Mouse (Mus musculus) ovary, postnatal 14 days (tissue): Measurements from ENCODE around the gene B3gnt2.

Source experiments
- DNase-seq: peaks from one replicate; pipeline ENCODE4 v3.0.0; 2022; ENCODE audit warnings: low spot score

The B3gnt2 gene

DNA sequence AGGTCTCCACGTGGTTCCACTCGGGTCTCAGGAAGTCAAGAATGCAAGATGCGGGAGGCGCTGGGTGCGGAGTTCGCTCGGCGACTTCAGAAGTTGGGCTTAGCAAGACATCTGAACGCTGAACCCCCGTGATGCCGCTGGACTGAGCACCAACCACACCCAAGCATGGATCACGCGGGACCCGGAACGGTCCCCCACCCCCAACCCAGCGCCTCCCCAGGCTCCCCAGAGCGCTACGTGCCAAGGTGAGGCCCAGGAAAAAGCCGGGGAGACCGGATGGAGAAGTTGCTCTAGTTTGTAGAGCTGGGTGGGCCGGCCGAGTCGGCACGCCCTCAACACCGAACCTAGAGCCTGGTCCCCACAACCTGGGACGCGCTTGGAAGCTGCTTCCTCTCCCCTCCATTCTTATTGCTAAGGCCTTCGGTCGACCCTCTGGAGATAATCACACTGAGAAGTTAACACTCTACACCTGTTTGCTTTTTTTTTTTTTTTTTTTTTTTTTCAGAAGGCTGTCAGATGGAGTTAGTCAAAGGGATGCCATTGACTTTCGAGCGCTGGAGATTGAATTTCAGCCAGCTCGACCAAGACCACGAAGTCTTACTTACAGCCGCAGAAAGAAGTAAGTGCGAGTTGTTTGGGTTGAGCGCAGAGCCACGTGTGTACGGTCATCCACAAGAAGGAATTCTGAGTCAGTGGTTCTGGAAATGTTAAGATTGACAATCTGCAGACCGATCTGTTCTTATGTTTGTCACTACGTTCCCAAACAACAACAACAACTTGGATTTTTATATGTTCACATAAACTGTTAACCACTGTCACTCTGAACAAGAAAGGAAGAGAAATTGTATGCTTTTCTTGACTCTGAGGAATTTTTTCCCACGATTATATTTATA is at the start of gene B3gnt2:
Gene B3gnt2, minus strand, starts transcription at position 627 of the 893 bp plus-strand sequence.
- DNase-seq, result no peak

DNA sequence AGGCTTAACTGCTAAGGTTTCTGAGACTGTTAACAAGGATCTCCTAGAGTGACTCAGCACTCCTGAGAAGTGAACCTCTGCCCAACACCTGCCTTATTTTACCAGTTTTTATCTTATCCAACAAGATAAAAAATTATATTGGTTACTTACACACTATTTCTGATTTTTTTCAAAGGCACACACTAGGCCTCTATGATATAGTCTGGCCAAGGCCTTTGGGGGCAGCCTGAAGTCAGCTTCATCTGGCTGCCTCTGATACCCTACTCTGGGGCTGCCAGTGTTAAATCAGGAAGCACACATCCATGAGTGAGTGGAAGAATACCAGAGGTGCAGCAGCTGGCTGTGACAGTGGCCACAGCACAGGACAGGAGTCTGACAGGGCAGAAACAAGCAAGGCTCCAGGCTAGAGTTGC is 45.7 kb upstream of the B3gnt2 start:
- DNase-seq, result no peak

DNA sequence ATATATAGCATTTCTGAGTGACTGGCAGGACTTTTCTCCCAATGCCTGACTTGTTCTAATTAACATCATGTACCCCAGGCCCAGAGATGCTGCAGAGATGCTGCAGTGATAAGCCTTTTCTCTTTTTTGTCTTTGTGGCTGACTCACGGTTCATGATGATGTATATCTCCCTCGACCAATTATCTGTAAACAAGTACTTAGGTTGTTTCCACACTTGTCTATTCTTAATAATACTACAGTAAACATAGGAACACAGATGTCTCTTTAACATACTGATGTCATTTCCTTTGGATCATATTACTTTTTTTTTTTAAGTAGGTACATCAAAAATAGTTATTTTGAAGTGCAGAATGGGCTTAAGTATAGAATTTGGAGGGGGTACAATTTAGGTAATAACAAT is 42.2 kb upstream of the B3gnt2 start:
- no peak for DNase-seq

DNA sequence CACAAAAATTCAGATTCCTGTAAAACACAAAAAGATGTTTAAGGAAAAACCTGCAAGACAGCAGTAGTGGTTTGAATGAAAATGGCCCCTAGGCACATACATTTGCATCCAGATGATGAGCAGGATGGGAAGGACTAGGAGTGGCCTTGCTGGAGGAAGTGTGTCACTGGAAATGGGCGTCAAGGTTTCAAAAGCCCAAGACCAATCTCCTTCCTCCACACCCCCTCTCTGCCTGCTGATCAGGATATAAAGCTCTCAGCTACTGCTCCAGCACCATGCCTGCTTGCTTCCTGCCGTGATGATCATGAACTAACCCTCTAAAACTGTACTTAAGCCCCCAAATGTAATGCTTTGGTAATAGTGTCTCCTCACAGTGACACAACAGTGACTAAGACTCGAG is 39.3 kb upstream of the B3gnt2 start:
- no peak for DNase-seq

DNA sequence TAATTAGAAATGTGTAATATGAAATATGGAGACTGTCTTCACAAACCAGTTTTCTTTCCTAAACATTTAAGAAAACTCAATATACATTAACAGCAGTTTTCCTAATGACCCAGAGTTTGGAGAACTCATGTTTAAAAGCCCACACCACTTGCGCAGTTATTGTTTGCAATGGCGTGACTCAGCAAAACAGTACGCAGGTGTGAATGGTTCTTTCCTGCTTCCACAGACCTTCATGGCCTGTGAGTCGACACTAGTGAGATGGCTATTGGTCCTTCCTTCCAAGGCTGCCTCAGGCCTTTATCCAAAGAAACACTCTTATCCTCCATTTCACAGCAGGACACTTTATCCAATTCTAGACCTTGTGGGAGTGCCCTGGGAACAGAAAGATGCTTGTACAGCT is 36.9 kb upstream of the B3gnt2 start:
- DNase-seq, result no peak

DNA sequence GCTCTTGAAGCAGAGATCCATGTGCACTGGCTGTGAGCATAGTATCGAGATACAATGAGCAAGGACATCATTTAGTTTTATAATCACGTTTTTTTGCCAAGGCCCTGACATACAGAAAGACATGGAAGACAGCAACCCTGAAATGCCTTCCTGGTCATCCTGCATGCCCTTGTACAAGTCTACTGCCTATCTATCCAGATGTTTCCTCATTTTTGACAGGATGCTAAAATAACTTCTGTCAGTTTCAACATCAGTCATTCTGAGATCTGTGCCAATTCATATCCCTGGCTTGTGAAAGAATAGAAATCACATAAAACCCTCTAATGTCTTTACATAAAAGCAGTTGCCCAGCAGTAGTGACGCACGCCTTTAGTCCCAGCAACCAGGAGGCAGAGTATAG is 36.4 kb upstream of the B3gnt2 start:
- DNase-seq, result no peak

DNA sequence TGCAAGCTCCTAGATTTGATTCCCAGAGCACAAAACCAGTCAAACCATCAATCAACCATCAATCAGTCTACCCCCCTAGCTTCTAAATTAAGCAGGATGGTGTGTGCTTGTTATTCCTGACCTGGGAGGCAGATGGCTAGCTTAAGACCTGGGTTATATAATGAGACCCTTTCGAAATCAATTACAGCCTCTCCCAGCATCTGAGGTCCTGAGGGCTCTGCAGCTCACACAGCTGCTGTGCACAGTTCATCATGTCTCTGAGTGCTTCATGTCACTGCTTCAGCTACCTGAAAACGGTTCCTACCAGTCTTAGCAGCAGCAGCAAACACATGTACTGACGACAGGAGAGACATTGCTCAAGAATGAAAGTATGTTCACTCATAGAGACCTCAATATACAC is 32.3 kb upstream of the B3gnt2 start:
- DNase-seq, result no peak

DNA sequence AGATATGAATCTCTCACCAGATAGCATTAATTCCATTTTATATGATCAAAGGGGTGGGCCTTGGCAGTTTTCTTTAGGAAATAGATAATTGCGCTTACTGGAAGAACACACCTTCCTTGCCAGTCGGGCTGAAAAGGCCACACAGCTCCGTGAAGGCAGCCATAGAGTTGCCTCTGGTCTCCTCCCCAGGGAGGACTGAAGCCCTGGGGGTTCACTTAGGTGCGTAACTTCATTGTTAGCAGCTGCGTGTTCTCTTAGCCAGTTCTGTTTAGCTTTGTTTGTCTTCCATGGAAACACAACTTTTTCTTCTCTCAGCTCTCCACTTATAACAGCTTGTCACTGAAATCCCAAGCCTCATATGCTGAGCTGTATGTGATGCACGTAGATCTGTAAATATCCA is 31.7 kb upstream of the B3gnt2 start:
- no peak for DNase-seq

DNA sequence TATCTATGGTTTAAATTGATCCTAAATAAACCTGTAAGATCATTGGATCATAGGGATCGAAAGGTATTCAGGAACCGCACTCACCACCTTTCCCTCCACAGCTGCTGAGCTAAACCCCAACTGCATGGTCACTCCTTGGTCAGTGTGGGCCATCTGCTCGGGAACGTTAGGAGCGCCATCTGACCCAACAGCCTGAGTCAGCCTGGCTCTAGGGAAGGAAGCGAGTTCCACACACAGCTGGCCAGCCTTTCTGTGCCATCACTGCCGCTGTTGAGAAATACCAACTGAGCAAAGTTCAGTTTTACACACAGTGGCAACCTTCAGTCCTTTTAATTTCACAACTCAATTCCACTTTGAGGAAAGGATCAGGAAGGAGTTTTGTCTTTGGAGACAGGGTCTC is 31.1 kb upstream of the B3gnt2 start:
- no peak for DNase-seq

DNA sequence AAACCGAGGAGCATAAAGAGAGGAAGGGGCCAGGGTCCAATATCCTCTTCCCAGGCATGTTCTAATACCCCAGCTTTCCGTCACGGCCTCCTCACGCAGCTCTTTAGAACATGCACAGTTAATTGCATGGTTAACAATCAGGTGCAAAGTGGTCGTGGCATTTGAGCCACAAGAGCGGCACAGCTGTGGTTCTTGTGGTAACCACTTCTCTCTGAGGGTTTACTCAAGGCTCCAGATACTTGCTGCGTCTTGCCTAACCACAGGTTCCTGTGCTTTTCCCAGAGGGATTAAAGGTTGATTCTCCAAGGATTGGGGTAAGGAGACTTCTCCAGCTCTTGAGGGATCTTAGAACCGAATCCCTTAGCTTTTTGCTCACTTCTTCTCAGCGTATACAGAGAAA is 30.5 kb upstream of the B3gnt2 start:
- DNase-seq, result no peak

DNA sequence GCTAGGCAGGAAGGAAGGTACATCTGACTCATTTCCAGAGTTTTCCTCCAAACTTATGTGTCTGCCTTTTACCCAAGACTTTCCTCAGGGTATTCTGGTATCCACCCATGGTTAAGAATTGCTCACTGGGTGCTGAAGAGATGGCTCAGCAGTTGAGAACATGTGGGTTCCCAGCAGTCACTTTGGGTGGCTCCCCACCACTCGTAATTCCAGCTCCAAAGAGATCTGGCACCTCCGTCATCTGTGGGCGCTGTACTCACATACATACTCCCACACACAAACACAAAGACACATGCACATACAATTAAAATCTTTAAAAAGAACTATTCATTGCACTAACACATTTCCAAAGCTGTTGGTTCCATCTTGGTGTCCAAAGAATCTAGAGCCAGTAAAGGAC is 28.5 kb upstream of the B3gnt2 start:
- DNase-seq, result no peak

DNA sequence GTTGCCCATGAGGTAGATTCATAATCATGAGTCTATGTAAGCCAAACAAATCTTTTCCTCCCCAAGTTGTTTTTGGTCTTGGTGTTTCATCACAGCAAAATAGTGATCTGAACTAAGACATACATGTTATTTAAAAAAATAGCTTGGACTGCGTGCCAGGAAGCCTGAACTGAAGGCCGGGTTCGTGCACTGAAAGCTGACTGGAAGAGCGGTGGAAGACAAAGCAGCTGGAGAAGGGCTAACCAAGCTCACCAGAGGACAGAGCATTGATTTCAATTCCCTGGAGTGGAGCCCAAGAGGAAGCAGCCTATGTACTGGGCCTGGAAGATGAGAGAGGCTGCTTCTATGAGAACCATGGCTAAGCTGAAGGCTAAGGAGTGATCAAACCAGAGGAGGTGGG is 26.2 kb upstream of the B3gnt2 start:
- no peak for DNase-seq

DNA sequence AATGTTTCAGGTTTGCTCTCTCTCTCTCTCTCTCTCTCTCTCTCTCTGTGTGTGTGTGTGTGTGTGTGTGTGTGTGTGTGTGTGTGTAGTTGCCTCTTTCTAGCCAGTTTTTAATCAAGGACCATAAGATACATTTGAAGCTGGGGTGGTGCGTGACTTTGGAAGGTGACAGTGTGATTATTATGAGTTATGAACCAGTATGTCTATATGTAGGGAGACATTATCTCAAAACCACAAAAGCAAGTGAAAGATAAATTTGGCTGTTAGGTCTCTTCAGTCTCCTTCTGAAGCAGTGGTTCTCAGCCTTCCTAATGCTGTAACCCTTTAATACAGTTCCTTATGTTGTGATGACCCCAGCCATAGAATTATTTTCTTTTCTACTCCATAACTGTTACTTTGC is 24.6 kb upstream of the B3gnt2 start:
- no peak for DNase-seq

DNA sequence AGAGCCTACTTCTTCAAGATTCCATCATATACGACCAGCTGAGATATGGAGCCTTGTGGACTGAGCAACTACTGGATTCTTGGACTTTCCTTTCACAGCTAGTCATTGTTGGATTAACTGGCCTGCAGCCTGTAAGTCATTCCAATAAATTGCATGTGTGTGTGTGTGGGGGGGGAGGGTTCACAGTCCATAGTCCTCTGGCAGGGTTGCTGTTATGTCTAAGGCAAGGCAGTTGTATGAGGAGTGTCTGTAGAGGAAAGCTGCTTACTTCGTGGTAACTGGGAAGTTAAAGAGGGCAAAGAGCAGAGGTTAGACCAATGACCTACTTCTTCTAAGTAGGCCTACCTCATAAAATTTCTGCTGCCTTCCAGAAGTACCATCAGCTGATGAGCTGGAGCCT is 22.9 kb upstream of the B3gnt2 start:
- no peak for DNase-seq

DNA sequence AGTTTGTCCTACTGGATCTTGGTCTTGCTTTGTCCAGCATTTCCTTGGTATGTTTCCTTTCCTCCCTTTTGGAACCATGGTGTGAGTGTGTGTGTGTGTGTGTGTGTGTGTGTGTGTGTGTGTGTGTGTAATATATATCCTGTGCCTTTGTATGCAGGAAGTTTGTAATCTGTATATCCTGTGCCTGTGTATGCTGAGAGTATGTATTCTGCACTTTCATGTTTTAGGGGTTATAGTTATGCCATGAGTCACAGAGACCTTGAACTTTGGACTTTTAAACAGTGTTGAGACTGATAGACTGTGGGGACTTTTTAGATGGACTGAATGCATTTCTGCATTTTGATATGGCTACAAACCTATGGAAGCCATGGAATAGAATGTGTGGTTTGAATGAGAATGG is 22.2 kb upstream of the B3gnt2 start:
- no peak for DNase-seq

DNA sequence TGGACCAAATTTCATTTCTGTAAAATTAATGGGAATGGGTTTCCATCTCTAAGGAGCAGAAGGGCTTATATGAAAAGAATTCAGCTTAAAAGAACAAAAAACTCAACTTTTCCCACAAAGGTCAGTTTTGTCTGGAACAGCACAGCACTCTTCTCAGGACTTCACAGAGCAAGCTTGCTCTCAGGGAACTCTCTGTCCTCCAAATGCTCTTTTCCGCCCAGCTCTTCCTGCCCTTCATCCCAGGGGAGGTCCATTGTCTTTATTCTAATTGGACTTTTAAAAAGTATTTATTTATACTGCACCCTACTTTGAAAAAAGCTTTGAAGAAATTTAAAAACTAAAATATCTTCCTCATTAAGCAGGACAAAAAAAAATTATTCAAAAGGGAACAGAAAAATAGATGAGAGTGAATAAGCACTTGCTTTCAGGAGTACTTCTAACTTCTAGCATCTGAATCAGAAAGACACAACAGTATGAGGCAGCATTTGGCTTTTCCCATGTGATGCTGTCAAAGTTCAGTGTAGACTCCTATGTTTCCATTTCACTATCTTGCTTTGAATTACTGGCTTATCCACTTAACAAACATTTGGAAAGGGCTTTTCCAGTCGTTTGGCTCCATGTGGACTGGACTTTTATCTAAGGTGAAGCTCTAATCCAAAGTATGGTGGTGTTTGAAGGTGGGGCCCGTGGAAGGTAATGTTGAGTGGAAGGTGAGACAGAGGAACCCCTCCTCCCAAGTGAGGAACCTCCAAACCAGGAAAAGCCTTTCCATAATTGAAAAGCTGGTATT is 19.8 kb upstream of the B3gnt2 start:
- no peak for DNase-seq

DNA sequence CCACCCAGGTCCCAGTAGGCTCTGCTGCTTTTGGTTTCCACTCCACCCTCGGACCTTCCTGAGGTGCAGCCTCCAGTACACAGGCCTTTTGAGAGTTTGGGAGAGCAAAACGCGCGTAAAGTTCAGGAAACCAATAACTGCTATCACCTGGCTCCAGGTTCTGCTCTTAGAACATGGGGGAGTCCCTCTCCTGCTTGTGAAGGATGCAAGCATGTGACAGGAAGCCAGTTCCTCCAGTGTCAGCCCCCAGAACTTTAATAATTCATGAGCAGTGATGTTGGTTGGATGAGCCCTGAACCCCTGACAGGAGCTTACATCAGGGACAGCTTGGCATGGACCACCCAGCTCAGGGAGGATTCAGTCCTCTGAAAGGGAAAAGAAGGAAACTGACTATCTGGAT is 18.9 kb upstream of the B3gnt2 start:
- no peak for DNase-seq

DNA sequence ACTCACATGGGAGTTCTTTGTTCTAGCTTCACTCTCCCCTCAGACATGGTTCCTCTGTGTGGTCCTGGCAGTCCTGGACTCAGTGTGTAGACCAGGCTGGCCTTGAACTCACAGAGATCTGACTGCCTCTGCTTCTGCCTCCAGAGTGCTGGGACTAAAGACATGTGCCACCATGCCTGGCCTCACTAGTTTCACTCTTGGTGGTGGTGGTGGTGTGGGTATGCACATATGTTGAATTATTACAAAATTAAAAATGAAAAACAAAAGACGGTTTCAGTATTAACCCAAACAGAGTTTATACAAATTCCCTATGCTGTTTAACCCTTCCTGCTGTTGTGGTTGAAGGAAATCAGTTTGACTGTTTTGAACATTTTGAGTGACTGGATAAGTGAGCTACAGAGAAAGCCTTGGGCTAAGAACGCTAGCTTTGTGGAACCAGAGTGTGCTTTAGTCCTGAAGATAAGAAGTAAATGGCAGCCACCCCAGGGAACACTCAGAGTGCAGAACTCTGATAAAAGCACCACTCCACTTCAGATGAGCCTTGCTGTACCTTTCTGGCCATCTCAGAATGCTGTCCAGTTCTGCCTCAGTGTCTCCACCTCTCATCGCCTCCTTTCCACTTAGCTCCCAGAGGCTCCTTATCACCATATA is 16.0 kb upstream of the B3gnt2 start:
- no peak for DNase-seq

DNA sequence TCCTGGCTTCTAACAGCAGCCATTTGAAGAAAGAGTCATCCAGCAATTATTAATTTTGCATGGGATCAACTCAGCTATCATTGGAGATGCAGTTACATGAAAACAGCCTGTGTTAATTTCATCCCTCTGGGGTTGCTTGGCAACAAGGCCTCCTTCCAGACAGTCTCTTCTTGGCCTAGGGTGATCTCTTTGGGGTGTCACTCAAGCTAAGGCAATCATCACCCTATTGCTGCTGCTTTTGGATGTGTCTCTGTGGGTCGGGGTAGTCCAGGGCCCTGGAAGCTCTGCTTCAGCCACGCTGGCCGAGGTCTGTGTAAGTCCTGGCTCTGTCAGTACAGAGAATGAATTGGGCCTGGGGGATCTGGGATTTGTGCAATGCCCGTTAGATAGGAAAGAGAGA is 14.5 kb upstream of the B3gnt2 start:
- DNase-seq, result no peak

DNA sequence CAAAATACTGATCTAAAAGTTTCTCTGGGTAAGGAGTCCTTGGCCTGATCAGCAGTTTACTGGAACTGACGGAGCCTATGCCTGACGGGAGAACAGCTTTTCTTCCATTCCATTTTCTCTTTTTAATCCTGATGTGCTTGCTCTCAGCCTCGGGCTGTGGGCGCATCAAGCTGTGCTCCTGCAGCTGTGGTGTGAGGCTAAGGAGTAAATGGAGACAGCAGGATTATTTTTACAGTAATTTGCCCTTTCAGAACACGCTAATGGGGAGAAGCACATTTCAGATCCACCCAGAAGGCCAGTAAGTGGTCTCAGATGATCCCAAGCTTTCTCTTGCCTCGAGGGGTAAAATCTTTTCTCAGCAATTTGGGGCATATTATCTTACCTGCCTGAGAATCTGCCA is 14.0 kb upstream of the B3gnt2 start:
- no peak for DNase-seq

DNA sequence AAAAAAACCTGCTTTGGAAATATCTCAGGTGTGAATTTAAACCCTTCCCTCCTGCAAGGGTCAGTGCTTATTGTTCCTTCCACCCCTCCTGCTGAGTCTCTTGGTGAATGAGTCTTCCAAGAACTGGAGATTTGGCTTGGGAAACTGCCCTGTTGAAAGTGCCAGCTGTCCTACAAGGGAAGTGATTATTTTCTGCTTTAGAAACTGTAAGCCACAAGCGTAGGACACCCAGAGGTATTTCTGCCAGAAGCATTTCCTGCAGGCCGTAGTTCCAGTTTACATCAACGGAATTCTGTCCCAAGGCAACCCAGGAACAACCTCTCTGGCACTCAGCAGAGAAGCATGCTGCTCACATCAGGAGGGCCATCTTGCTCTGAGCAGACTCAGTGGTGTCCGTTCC is 12.6 kb upstream of the B3gnt2 start:
- no peak for DNase-seq

DNA sequence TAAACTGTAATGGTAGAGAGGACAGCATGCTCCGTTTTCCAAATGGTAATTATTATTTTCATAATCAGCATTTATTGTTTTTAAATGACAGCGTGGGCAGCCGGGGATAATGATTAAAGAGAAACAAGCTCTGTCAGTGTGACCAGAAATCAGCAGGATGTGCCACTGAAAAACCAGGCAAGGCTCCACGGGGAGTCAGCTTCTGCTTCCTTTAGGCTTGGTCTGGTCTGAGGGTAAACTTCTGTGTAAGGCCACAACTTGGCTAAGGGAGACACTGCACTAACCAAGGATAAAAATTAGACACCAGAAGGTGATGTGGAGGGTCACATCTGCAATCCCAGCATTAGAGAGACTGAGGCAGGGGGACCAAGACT is 11.5 kb upstream of the B3gnt2 start:
- DNase-seq, result no peak
